Mouse (Mus musculus) heart, adult 18-20 months (tissue): ENCODE results near the gene Mvb12b. TPM values are rescaled to one million over a fixed set of nuclear protein-coding genes. Genes with fewer than 3 reads are reported as not detected.

Source experiments
- DNase-seq, 2 experiments: peaks; one replicate each; pipeline ENCODE4 v3.0.0; 2021 to 2022; ENCODE audit warnings: mixed read lengths in 1 of 2
- total RNA-seq, 2 experiments: library from RNA; stranded (reverse); gene quantifications; 2 replicates each; pipeline ENCODE4 v1.2.3; 2021

Gene Mvb12b
- total RNA-seq, 2 experiments from 2014 or later: 18.7 to 22.5 TPM

DNA sequence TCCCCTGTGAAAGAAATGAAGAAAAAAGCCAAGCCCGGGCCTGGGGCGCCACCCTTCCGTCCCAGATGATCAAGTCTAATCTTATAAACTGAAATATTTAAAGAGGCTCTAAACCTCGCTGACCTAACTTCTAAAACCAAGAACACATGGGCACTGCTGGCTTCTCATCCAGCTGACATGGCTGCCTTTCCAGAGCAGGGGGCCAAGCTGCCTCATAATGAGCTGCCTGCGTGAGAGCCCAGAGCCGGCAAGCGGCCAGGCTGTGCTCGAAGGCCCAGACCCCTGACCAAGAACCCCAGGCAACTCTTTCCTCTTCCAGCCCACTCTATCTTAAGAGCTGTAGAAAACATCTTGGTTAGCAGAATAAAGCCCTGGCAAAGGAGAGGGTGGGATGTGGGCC lies 73.2 kb downstream of the Mvb12b start:
- no peak for DNase-seq

- no peak for DNase-seq
These were observed 74.1 kb downstream of the Mvb12b start for GRCm38 (mm10) chr2:33813501-33814240.

DNA sequence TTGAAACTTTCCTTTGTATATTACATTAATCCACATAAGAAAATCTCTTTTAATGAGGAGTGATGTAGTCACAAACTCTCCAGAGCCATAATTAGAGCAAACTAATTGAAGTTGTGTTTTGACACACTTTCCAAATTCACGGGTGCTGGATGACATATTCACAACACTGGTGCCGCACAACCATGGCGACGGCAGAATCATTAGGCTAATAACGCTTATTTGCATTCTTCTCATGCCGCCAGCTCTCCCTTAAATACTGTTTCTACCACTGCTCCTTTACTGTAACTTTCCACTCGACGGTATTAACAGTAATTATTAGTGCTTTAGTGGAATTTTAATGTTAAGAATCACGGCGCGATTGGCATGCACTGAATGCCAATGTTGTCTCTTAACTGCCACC lies 74.8 kb downstream of the Mvb12b start:
- no peak for DNase-seq

GRCm38 (mm10) chr2:33811349-33811890 lies 76.3 kb downstream of the Mvb12b start:
- no peak for DNase-seq

GRCm38 (mm10) chr2:33809081-33809480 lies 78.7 kb downstream of the Mvb12b start:
- no peak for DNase-seq

DNA sequence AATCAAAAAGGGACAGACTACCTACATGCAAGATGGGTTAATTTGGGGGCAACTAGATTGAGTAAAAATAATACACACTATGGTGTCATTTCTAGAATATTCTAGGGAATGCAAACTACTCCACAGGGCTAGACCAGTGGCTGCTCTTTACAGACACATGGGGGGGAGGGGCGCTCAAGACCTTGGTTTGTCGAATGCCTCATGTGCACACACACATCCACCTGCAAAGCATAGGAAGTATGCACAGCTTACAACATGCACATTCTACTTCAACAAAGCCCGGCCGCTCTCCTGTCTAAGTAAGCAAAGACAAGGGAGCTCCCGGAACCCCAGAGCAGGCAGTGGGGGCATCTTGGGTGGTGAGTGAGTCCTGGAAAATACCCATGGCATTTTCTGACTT lies 79.7 kb downstream of the Mvb12b start:
- DNase-seq: no peak

DNA sequence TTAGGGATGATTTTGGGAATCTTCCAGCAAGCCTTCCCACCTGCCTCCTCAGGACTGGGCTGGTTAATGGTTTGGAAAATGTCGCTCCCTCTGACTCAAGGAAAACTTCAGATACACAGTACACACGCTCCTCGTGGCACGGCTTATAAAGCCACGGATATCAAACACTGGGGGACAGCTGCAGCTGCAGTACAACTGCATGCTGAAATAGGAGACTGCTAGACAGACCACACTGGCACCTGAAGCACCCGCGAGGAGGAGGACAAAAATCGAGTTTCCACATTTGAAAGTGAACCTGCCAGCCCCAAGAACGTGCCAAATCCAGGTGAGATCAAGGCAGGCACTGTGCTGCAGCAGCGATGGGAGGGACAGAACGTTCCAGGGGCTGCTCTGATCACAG lies 82.1 kb downstream of the Mvb12b start:
- no peak for DNase-seq

DNA sequence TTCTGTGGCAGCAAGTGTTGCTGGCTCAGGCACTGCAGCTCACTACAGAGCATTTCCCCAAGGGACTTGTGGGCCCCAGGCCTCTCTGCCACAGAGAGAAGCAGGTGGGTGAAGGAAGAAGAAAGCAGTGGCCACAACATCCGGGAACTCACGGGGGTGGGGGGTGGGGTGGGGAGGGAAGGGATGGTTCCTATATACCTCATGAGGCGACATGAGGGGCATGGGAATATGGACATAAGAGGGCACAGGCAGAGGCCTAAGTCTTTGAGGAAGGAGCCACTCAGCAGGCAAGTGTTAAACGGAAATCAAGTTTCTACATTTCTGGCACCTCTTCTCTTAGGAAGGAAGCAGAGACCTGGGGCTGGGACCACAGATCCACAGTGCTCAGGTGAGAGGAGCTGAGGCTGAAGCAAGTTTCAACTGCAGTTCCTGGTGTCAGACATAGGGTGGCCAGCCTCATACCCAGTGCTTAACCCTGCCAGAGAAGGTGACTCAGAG lies 84.0 kb downstream of the Mvb12b start:
- no peak for DNase-seq

GRCm38 (mm10) chr2:33803083-33803615 lies 84.6 kb downstream of the Mvb12b start:
- no peak for DNase-seq

DNA sequence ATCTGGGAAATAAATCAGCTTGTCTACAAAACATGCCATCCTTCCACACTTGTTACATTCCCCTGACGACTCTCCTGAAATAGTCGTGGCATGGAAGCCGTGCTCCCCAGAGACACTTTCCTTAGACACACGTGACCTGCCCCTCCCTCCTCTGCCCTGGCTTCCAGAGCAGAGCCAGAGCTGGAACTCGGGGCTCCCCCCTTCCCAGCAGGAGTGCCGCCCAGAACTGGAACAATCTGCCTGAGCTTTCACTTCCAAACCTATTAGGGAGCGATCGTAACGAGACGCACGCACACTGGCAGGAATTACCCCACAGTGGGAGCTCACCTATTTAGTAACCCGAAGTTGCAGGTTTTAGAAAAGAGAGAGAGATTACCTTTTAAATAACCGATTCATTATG lies 86.0 kb downstream of the Mvb12b start:
- DNase-seq: no peak

DNA sequence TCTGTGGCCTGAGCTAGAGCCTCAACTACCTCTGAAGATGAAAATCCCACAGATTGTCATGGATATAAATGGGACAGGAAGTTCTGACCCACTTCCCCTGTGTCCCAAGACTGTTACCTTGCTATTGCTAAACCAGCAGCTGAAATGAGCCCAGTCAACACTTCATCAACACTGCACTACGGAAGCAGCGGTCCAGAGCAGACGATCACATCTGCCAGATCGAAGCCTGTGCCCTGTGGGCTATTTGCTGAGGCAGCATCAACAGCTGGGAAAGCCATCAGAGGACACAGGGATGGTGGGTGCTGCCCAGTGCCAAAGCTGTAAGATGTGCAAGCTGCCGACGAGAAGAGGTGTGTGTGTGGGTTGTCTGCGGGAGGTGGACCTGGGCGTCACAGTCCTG lies 86.4 kb downstream of the Mvb12b start:
- no peak for DNase-seq

DNA sequence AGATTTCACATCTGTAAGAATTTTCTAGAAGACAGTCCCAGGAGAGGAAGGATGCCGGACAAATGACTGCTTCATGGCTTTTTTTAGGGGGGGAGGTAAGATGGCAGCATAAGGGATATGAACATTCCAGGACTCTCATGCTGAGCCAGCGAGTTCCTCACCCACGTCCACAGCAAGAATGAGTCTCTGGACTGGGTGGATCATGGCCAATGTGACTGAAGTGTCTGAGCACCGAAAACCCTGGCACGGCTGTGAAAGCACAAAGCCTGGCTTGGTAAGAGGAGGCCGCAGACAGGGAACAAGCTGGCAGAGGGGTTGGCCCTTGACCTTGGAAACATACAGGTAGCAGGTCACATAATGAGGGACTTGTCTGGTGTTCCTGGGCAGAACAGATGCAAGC lies 87.5 kb downstream of the Mvb12b start:
- no peak for DNase-seq

DNA sequence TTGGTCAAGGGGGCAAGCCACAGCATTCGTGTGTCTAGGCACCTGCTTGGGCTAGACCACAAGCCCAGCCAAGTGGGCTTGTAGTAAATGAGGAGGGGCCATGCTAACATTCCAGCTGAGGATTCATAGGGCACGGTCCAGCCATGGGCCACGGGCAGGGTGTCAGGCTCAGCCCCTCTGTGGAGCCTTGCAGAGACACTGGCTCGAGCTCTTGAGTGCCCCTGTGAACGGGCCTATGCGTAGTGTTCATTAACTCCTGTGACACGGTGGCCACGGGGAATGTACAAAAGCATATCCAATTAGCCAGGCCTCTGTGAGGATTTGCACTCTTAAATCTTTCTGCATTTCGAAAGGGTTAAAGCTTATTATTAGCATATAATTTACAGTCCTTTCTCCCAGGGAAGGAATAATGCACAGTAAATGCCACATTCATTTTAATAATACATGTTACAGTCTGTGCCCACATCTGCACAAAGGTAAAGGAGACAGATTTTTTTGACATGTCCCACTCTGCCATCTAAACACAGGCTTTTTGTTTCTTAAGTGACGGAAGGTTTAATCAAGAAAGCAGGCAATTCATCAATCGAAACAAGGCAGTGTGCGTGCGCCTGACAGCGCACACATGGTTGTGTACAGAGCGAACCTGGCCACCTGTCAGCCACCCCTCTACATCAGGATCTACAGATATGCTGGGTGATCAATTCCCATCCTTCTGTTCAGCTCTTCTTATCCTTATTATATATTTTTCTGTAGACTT lies 91.9 kb downstream of the Mvb12b start:
- DNase-seq: no peak

DNA sequence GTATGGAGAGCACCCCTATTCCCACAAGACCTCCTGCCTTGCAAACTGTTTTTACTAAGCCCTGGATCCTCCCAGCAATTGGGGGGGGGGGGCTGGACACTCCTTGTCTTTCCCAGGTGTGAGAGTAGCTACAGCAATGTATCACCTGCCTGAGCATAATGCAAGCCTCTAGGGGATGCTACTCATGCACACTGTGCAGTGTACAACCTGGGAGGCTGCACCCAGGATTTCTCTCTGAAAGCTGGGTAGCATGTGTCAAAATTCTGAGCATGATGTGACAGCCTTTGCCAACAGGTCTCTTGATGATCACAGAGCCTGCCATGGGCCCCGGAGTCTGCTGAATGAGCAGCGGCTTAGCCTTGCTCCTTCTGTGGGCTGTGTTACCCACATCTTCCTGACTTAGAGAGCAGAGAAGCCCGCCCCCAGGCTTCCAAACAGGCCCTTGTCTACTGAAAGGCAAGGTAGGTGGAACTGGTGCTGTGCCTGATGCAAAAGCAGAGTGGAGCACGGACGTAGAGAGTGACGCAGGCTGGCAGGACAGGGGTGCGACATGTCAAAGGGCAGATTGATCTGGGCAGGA lies 92.7 kb downstream of the Mvb12b start:
- DNase-seq: no peak

GRCm38 (mm10) chr2:33794483-33794882 lies 93.3 kb downstream of the Mvb12b start:
- DNase-seq: no peak

- no peak for DNase-seq
These were observed 97.4 kb downstream of the Mvb12b start for GRCm38 (mm10) chr2:33790301-33790700.

DNA sequence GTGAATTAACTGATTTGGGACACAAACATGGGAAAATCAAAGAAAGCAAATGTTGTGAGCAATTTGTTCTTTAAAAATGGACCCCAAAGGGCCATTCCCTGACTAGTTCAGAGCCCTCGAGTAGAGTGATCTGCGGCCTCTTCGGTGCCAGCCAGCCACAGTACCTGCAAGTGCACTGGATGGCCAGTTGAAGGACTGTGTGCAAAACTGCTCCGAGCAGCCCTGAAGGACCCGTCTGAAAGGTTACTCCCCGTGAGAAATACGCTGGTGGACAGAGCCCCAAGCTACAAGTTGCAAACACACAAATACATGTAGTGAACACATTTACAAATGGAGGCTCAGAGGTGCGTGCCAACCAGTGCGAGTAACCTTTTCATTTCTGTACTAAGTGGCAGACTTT lies 98.0 kb downstream of the Mvb12b start:
- no peak for DNase-seq

GRCm38 (mm10) chr2:33789279-33789678 lies 98.5 kb downstream of the Mvb12b start:
- DNase-seq: no peak

- DNase-seq: no peak
These were observed 98.9 kb downstream of the Mvb12b start for GRCm38 (mm10) chr2:33788851-33789250.

GRCm38 (mm10) chr2:33788131-33788530 lies 99.6 kb downstream of the Mvb12b start:
- no peak for DNase-seq

- no peak for DNase-seq
These were observed 101.7 kb downstream of the Mvb12b start for GRCm38 (mm10) chr2:33786064-33786463.

- DNase-seq: no peak
These were observed 102.2 kb downstream of the Mvb12b start for GRCm38 (mm10) chr2:33785596-33785995.

- DNase-seq: no peak
These were observed 103.0 kb downstream of the Mvb12b start for GRCm38 (mm10) chr2:33784721-33785120.
